ENCODE assay signal across 24 mouse cellular contexts in the genomic region with DNA sequence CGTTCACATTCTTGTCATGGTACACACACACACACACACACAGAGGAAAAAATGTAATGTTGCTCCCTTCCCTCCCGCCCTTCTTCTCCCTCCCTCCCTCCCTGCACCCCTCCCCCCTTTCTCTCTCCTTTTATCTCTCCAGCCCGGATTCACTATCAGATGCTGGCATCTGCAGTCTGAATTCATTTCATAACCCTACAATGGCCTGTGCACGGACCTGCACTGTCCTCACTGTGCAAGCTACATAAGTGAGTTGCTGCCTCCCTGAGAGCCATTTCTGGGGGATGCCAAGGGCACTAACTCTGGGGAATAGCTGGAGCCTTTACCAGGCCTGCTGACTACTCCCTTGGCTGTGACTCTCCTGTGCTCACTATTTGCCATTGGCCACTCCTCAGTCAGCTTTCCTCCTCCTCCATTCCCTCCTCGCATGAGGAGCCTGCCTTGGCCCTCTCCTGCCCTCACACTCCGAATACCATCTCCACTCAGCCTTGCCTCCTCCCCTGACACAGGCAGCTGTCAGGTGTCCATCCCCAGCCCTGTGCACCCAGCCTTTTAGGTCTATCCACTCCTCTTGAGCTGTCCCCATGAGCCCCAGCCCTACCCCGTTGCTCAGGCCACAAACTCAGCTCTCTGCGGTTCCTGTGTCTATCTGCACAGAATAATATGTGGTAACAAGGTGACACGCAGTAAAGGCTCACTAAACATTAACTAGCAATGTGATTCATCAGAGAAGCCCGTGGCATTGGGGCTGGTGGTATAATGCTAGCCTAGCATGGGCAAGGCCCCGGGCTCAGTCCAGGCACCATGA. TPM values are rescaled to one million over a fixed set of nuclear protein-coding genes. Genes with fewer than 3 reads are reported as not detected.
DNase-seq lines count a peak whose midpoint lies in the region; ATAC-seq and TF ChIP-seq lines count a peak whose summit lies in the region.
"Had no signal": no experiment of that assay in that cellular context is flagged by ENCODE, and none has a peak within 500 bp of the region (broad histone marks: within the 10 kb centered on the region; RNA-seq: fewer than 3 reads in every experiment).

No protein-coding gene starts in this region.

- peak; percentile 35 for DNase-seq in G1E (ENCODE audit: low spot score)
- peak; percentile 58 for DNase-seq in large intestine, adult 2 months (ENCODE audit: low read depth, low spot score)
- DNase-seq in heart, adult 18-20 months: no peak
- DNase-seq in cerebellum, adult 9-10 months: no peak
- DNase-seq in lung, postnatal 36 days: no peak
- DNase-seq: cerebellum, adult 11 months; forebrain, postnatal 0 days; heart, postnatal 4 days; layer of hippocampus, adult 9-11 months; spleen, adult 18-20 months; thymus, postnatal 25 days had no signal

- H3K4me2 ChIP-seq in intestine, embryonic 16.5 days (ENCODE audit: low read depth, low read length): peak overlapping the region; percentile 26; the same call in 1 of the 2 replicates
- peak overlapping the region; percentile 30; the same call in 1 of the 2 replicates for H3K4me2 ChIP-seq in kidney, embryonic 15.5 days
- no peak overlapping the region for H3K4me2 ChIP-seq in hindbrain, embryonic 12.5 days (replicated peaks)
- H3K4me2 ChIP-seq: embryonic facial prominence, embryonic 12.5 days; midbrain, embryonic 15.5 days; stomach, embryonic 15.5 days had no signal

- no peaks in the 10 kb centered on the region for H3K36me3 ChIP-seq in G1E (replicated peaks)
- no peaks in the 10 kb centered on the region for H3K36me3 ChIP-seq in intestine, embryonic 16.5 days (ENCODE audit: control insufficient read depth, insufficient read depth, low read length)
- no peaks in the 10 kb centered on the region for H3K36me3 ChIP-seq in kidney, embryonic 15.5 days
- no peaks in the 10 kb centered on the region for H3K36me3 ChIP-seq in hindbrain, embryonic 12.5 days
- H3K36me3 ChIP-seq: embryonic facial prominence, embryonic 12.5 days; midbrain, embryonic 15.5 days; stomach, embryonic 15.5 days had no signal

- peaks cover 13% of the 10 kb centered on the region for H3K27me3 ChIP-seq in G1E (ENCODE audit: insufficient read depth, low read length)
- no peaks in the 10 kb centered on the region for H3K27me3 ChIP-seq in intestine, embryonic 16.5 days (replicated peaks; ENCODE audit: control insufficient read depth, insufficient read depth, low read length)
- no peaks in the 10 kb centered on the region for H3K27me3 ChIP-seq in kidney, embryonic 15.5 days
- 0 out of 2 replicates have a peak, but pooled peaks cover 2% of the 10 kb centered on the region for H3K27me3 ChIP-seq in hindbrain, embryonic 12.5 days
- H3K27me3 ChIP-seq: embryonic facial prominence, embryonic 12.5 days; midbrain, embryonic 15.5 days; stomach, embryonic 15.5 days had no signal

- peak; percentile 73 for ATAC-seq in G1E (ENCODE audit: extremely low read depth, insufficient number of reproducible peaks, low FRiP score, poor library complexity, severe bottlenecking)
- ATAC-seq in intestine, embryonic 16.5 days: peak; percentile 92
- ATAC-seq in kidney, embryonic 15.5 days (replicated peaks; ENCODE audit: low FRiP score): peak; percentile 82
- ATAC-seq in hindbrain, embryonic 12.5 days (ENCODE audit: low FRiP score): no peak
- ATAC-seq: forebrain, postnatal 0 days; midbrain, embryonic 15.5 days had no signal

- peaks cover 65% of the 10 kb centered on the region for H3K4me1 ChIP-seq in G1E (ENCODE audit: insufficient read depth, low read depth, low read length)
- 0 out of 2 replicates have a peak, but pooled peaks cover 6% of the 10 kb centered on the region for H3K4me1 ChIP-seq in intestine, embryonic 16.5 days (ENCODE audit: control insufficient read depth, insufficient read depth, low read length)
- H3K4me1 ChIP-seq in kidney, embryonic 15.5 days: peaks cover 15% of the 10 kb centered on the region
- H3K4me1 ChIP-seq in hindbrain, embryonic 12.5 days: no peaks in the 10 kb centered on the region
- H3K4me1 ChIP-seq: embryonic facial prominence, embryonic 12.5 days; midbrain, embryonic 15.5 days; stomach, embryonic 15.5 days had no signal

- WGBS in intestine, embryonic 16.5 days: 34% methylated on average over 11 of the region's 11 CpGs
- 50% methylated on average over 11 of the region's 11 CpGs for WGBS in kidney, embryonic 15.5 days
- WGBS in large intestine, adult 2 months: 30% methylated on average over 11 of the region's 11 CpGs
- 59% methylated on average over 11 of the region's 11 CpGs for WGBS in hindbrain, embryonic 12.5 days

- H3K9ac ChIP-seq in intestine, embryonic 16.5 days (ENCODE audit: low read depth, low read length): no peak overlapping the region
- no peak overlapping the region for H3K9ac ChIP-seq in kidney, embryonic 15.5 days
- no peak overlapping the region for H3K9ac ChIP-seq in hindbrain, embryonic 12.5 days
- H3K9ac ChIP-seq: embryonic facial prominence, embryonic 12.5 days; forebrain, postnatal 0 days; midbrain, embryonic 15.5 days; stomach, embryonic 15.5 days had no signal

- peak overlapping the region; percentile 54; the same call in 1 of the 2 replicates for H3K4me3 ChIP-seq in G1E (ENCODE audit: low read depth, low read length)
- no peak overlapping the region for H3K4me3 ChIP-seq in intestine, embryonic 16.5 days (ENCODE audit: low read length)
- H3K4me3 ChIP-seq in kidney, embryonic 15.5 days (replicated peaks): no peak overlapping the region
- H3K4me3 ChIP-seq in hindbrain, embryonic 12.5 days: no peak overlapping the region
- H3K4me3 ChIP-seq: embryonic facial prominence, embryonic 12.5 days; midbrain, embryonic 15.5 days; stomach, embryonic 15.5 days had no signal

- TF ChIP-seq CTCF in G1E (IDR thresholded peaks at IDR 0.05; ENCODE audit: low read depth, low read length): no peak

- no peaks in the 10 kb centered on the region for H3K9me3 ChIP-seq in G1E (replicated peaks)
- H3K9me3 ChIP-seq in intestine, embryonic 16.5 days (ENCODE audit: control insufficient read depth, low read length): no peaks in the 10 kb centered on the region
- no peaks in the 10 kb centered on the region for H3K9me3 ChIP-seq in kidney, embryonic 15.5 days (replicated peaks)
- no peaks in the 10 kb centered on the region for H3K9me3 ChIP-seq in hindbrain, embryonic 12.5 days (replicated peaks)
- H3K9me3 ChIP-seq: embryonic facial prominence, embryonic 12.5 days; midbrain, embryonic 15.5 days; stomach, embryonic 15.5 days had no signal

- peak overlapping the region; percentile 72 for H3K27ac ChIP-seq in intestine, embryonic 16.5 days (ENCODE audit: low read length)
- peak overlapping the region; percentile 89 for H3K27ac ChIP-seq in kidney, embryonic 15.5 days
- H3K27ac ChIP-seq in hindbrain, embryonic 12.5 days: no peak overlapping the region
- H3K27ac ChIP-seq: embryonic facial prominence, embryonic 12.5 days; midbrain, embryonic 15.5 days; stomach, embryonic 15.5 days had no signal

RNA-seq across cellular contexts. Expression of gene Catsper4, which starts 4.2 kb away (rescaled TPM):
- total RNA-seq in G1E (2014; fragmentation: Nextera tagmentation): not detected in 2 replicates
- not detected in 2 replicates for total RNA-seq in G1E (2017)
- polyA plus RNA-seq in G1E (2012): not detected in 2 replicates
- 0.37 and 0.60 TPM in 2 replicates for polyA plus RNA-seq in intestine, embryonic 16.5 days (2015; fragmentation: Nextera tagmentation; extraction: Ambion mirVana)
- polyA plus RNA-seq in kidney, embryonic 15.5 days (2015; fragmentation: Nextera tagmentation; extraction: Ambion mirVana): 0.30 and 0.55 TPM in 2 replicates
- 1.4 and 1.5 TPM in 2 replicates for polyA plus RNA-seq in large intestine, adult 2 months (2012; rRNA removed)
- not detected for total RNA-seq in heart, adult 18-20 months (2021)
- polyA plus RNA-seq in hindbrain, embryonic 12.5 days (2016; fragmentation: Nextera tagmentation; extraction: Ambion mirVana): not detected in 2 replicates
- total RNA-seq: forebrain, postnatal 0 days; granulocyte monocyte progenitor cell, adult 5-6 weeks; heart, postnatal 4 days; megakaryocyte, adult 5-6 weeks had no signal
- polyA plus RNA-seq: brain, embryonic 14.5 days; embryonic facial prominence, embryonic 12.5 days; forebrain, postnatal 0 days; heart, embryonic 14.5 days; midbrain, embryonic 15.5 days had no signal

RNA-seq across cellular contexts. Expression of gene Cnksr1, which starts 15.2 kb away (rescaled TPM):
- total RNA-seq in G1E (2014; fragmentation: Nextera tagmentation) (not detected in 2 replicates), G1E (2017) (0.44 TPM in 1 of 2 replicates, not detected in the other)
- polyA plus RNA-seq in G1E (2012): 0.03 TPM in 1 of 2 replicates, not detected in the other
- 16.9 and 18.3 TPM in 2 replicates for polyA plus RNA-seq in intestine, embryonic 16.5 days (2015; fragmentation: Nextera tagmentation; extraction: Ambion mirVana)
- polyA plus RNA-seq in kidney, embryonic 15.5 days (2015; fragmentation: Nextera tagmentation; extraction: Ambion mirVana): 7.3 and 8.3 TPM in 2 replicates
- polyA plus RNA-seq in large intestine, adult 2 months (2012; rRNA removed): 30.7 and 41.9 TPM in 2 replicates
- total RNA-seq in heart, adult 18-20 months (2021): 1 to 10 TPM; 3.9 to 6.3 TPM
- polyA plus RNA-seq in hindbrain, embryonic 12.5 days (2016; fragmentation: Nextera tagmentation; extraction: Ambion mirVana): 0.46 and 1.3 TPM in 2 replicates
- total RNA-seq: forebrain, postnatal 0 days; granulocyte monocyte progenitor cell, adult 5-6 weeks; megakaryocyte, adult 5-6 weeks had no signal
- polyA plus RNA-seq: midbrain, embryonic 15.5 days had no signal

RNA-seq across cellular contexts. Expression of gene Gm7534, which starts 20.2 kb away (rescaled TPM):
- not detected in 2 replicates for total RNA-seq in G1E (2014; fragmentation: Nextera tagmentation)
- 0.05 TPM in 1 of 2 replicates, not detected in the other for total RNA-seq in G1E (2017)
- polyA plus RNA-seq in G1E (2012): not detected in 2 replicates
- not detected in 2 replicates for polyA plus RNA-seq in intestine, embryonic 16.5 days (2015; fragmentation: Nextera tagmentation; extraction: Ambion mirVana)
- 0.24 and 0.30 TPM in 2 replicates for polyA plus RNA-seq in kidney, embryonic 15.5 days (2015; fragmentation: Nextera tagmentation; extraction: Ambion mirVana)
- not detected in 2 replicates for polyA plus RNA-seq in large intestine, adult 2 months (2012; rRNA removed)
- total RNA-seq in heart, adult 18-20 months (2021): not detected
- polyA plus RNA-seq in hindbrain, embryonic 12.5 days (2016; fragmentation: Nextera tagmentation; extraction: Ambion mirVana): not detected in 2 replicates
- total RNA-seq: forebrain, postnatal 0 days; gastrocnemius, adult 18-20 months; granulocyte monocyte progenitor cell, adult 5-6 weeks; heart, postnatal 4 days; megakaryocyte, adult 5-6 weeks had no signal
- polyA plus RNA-seq: brain, embryonic 14.5 days; embryonic facial prominence, embryonic 12.5 days; forebrain, postnatal 0 days; heart, embryonic 14.5 days; limb, embryonic 14.5 days; lung, embryonic 16.5 days; midbrain, embryonic 15.5 days; stomach, embryonic 15.5 days had no signal

RNA-seq across cellular contexts. Expression of gene E130218I03Rik, which starts 20.5 kb away (rescaled TPM):
- total RNA-seq in G1E (2014; fragmentation: Nextera tagmentation) (not detected in 2 replicates), G1E (2017) (0.16 and 0.23 TPM in 2 replicates)
- 0.11 and 0.19 TPM in 2 replicates for polyA plus RNA-seq in G1E (2012)
- 0.28 and 0.34 TPM in 2 replicates for polyA plus RNA-seq in intestine, embryonic 16.5 days (2015; fragmentation: Nextera tagmentation; extraction: Ambion mirVana)
- 0.26 and 0.68 TPM in 2 replicates for polyA plus RNA-seq in kidney, embryonic 15.5 days (2015; fragmentation: Nextera tagmentation; extraction: Ambion mirVana)
- not detected in 2 replicates for polyA plus RNA-seq in large intestine, adult 2 months (2012; rRNA removed)
- total RNA-seq in heart, adult 18-20 months (2021): not detected
- 0.31 and 0.66 TPM in 2 replicates for polyA plus RNA-seq in hindbrain, embryonic 12.5 days (2016; fragmentation: Nextera tagmentation; extraction: Ambion mirVana)
- total RNA-seq: heart, postnatal 4 days; megakaryocyte, adult 5-6 weeks had no signal
- polyA plus RNA-seq: brain, embryonic 14.5 days; heart, embryonic 14.5 days had no signal

RNA-seq across cellular contexts. Expression of gene Zfp593, which starts 22.4 kb away (rescaled TPM):
- total RNA-seq in G1E (2014; fragmentation: Nextera tagmentation) (9.0 and 10.2 TPM in 2 replicates), G1E (2017) (9.8 and 10.7 TPM in 2 replicates)
- polyA plus RNA-seq in G1E (2012): 41.8 and 52.9 TPM in 2 replicates
- polyA plus RNA-seq in intestine, embryonic 16.5 days (2015; fragmentation: Nextera tagmentation; extraction: Ambion mirVana): 13.0 and 14.5 TPM in 2 replicates
- 15.6 and 15.8 TPM in 2 replicates for polyA plus RNA-seq in kidney, embryonic 15.5 days (2015; fragmentation: Nextera tagmentation; extraction: Ambion mirVana)
- 7.6 and 9.1 TPM in 2 replicates for polyA plus RNA-seq in large intestine, adult 2 months (2012; rRNA removed)
- 1 to 10 TPM; 3.3 to 3.6 TPM for total RNA-seq in heart, adult 18-20 months (2021)
- 18.3 TPM in 2 replicates for polyA plus RNA-seq in hindbrain, embryonic 12.5 days (2016; fragmentation: Nextera tagmentation; extraction: Ambion mirVana)

Comparison
In these comparisons a context has a peak if more than half of its experiments do, and no peak if none do; other contexts are left out.
1. DNase-seq: peak in G1E (single experiment) and large intestine, adult 2 months (single experiment); none in heart, adult 18-20 months (0 of 2), cerebellum, adult 9-10 months (single experiment) and lung, postnatal 36 days (single experiment).